ENCODE assay signal across 25 mouse cellular contexts in genomic region chr13:16738313-16738712, GRCm38 (mm10).
DNase-seq lines count a peak whose midpoint lies in the region; ATAC-seq and TF ChIP-seq lines count a peak whose summit lies in the region.
"Had no signal": no experiment of that assay in that cellular context is flagged by ENCODE, and none has a peak within 500 bp of the region (broad histone marks: within the 10 kb centered on the region; RNA-seq: fewer than 3 reads in every experiment).

No protein-coding gene starts in this region.

- CTCF ChIA-PET in Patski (lab: Charles Lee) = interaction anchor here (2.1 kb wide), 1 partner anchor 13 kb away, joined by 5 read pairs; no protein-coding TSS in a partner anchor

- in situ Hi-C loops in Patski (cut with MboI; ENCODE audit: low pct_unique_long_range_greater_than_20kb) = no loop called here

- H3K27me3 ChIP-seq in Patski = no peaks in the 10 kb centered on the region
- H3K27me3 ChIP-seq in myocyte (ENCODE audit: control insufficient read depth, insufficient read depth, insufficient read length) = no peaks in the 10 kb centered on the region
- H3K27me3 ChIP-seq: embryonic facial prominence, embryonic 12.5 days; forebrain, embryonic 13.5 days; hindbrain, embryonic 12.5 days had no signal

- peak; percentile 37 for DNase-seq in adrenal gland, adult 2 months
- DNase-seq in adrenal gland, postnatal 4 days (ENCODE audit: low spot score in 2 of 2) = no peak
- peak; percentile 45 for DNase-seq in right cerebral cortex, adult 18-20 months
- no peak for DNase-seq in right cerebral cortex, postnatal 36 days (ENCODE audit: low spot score in 2 of 2)
- peak; percentile 28 for DNase-seq in Patski (ENCODE audit: low read depth, low spot score)
- DNase-seq in embryo, embryonic 9.5 days (ENCODE audit: extremely low spot score) = no peak
- DNase-seq: adrenal gland, postnatal 25 days; cerebellum, adult 11 months; cerebellum, adult 8-10 months; cerebellum, postnatal 14 days; embryo, embryonic 11 days; gastrocnemius, postnatal 10 days; heart, adult 18-20 months; heart, postnatal 10 days; heart, postnatal 4 days; kidney, adult 18-20 months had no signal

- H3K4me2 ChIP-seq in myocyte (ENCODE audit: low read depth) = peak overlapping the region; percentile 16
- H3K4me2 ChIP-seq: embryonic facial prominence, embryonic 12.5 days; forebrain, embryonic 13.5 days; hindbrain, embryonic 12.5 days had no signal

- TF ChIP-seq CTCF in Patski (IDR thresholded peaks at IDR 0.05) = no peak

- POLR2A ChIA-PET in Patski (lab: Charles Lee) = no interaction called here

- no peaks in the 10 kb centered on the region for H3K79me2 ChIP-seq in myocyte (ENCODE audit: control insufficient read depth, insufficient read depth)

- no peak overlapping the region for H3K4me3 ChIP-seq in myocyte
- H3K4me3 ChIP-seq: embryonic facial prominence, embryonic 12.5 days; forebrain, embryonic 13.5 days; heart, embryonic 10.5 days; hindbrain, embryonic 12.5 days had no signal

- H3K36me3 ChIP-seq in myocyte (ENCODE audit: control insufficient read depth, insufficient read depth) = no peaks in the 10 kb centered on the region
- H3K36me3 ChIP-seq: embryonic facial prominence, embryonic 12.5 days; heart, embryonic 10.5 days; hindbrain, embryonic 12.5 days had no signal

- no peak overlapping the region for H3ac ChIP-seq in myocyte (ENCODE audit: control insufficient read depth, insufficient read length)

- ATAC-seq in Patski = peak; percentile 77
- no peak for ATAC-seq in CD4-positive, CD25-positive, alpha-beta regulatory T cell, adult 4 months
- ATAC-seq: activated CD4-positive, CD25-positive, alpha-beta regulatory T cell, adult 4 months; forebrain, embryonic 13.5 days; hindbrain, embryonic 16.5 days; inflammation-experienced regulatory T-cells, adult 6 months had no signal

- TF ChIP-seq POLR2A in myocyte (IDR thresholded peaks at IDR 0.05; ENCODE audit: insufficient read length, low read depth) = no peak

TF ChIP-seq in myocyte, 11 proteins besides CTCF, POLR2A, EP300 and RAD21:
- no peak for TF ChIP-seq TCF12 (IDR thresholded peaks at IDR 0.05; ENCODE audit: insufficient read depth, poor library complexity, severe bottlenecking)
- no peak for TF ChIP-seq MAX (IDR thresholded peaks at IDR 0.05; ENCODE audit: low read depth)
- no peak for TF ChIP-seq REST (IDR thresholded peaks at IDR 0.05; ENCODE audit: insufficient read depth, insufficient read length)
- TF ChIP-seq USF1 (IDR thresholded peaks at IDR 0.05; ENCODE audit: low read depth) = no peak
- no peak for TF ChIP-seq MYOG (IDR thresholded peaks at IDR 0.05; ENCODE audit: control insufficient read depth in 1 of 3, insufficient read depth in 1 of 3, insufficient read length in 2 of 3, low read depth in 2 of 3)
- no peak for TF ChIP-seq POLR2AphosphoS2 (IDR thresholded peaks at IDR 0.05; ENCODE audit: insufficient read length, low read depth)
- no peak for TF ChIP-seq CEBPB (IDR thresholded peaks at IDR 0.05; ENCODE audit: insufficient read depth, poor library complexity, severe bottlenecking)
- no peak for TF ChIP-seq E2F4 (IDR thresholded peaks at IDR 0.05; ENCODE audit: insufficient read depth)
- no peak for TF ChIP-seq MYOD1 (IDR thresholded peaks at IDR 0.05; ENCODE audit: control insufficient read depth in 1 of 3, insufficient read length in 2 of 3, low read depth in 2 of 3)
- no peak for TF ChIP-seq SRF (IDR thresholded peaks at IDR 0.05; ENCODE audit: control insufficient read depth, insufficient read length, low read depth)
- TF ChIP-seq TCF3 (IDR thresholded peaks at IDR 0.05; ENCODE audit: insufficient read length, low read depth) = no peak

Comparison
In these comparisons a context has a peak if more than half of its experiments do, and no peak if none do; other contexts are left out.
1. DNase-seq: peak in adrenal gland, adult 2 months (single experiment), right cerebral cortex, adult 18-20 months (single experiment) and Patski (single experiment); none in adrenal gland, postnatal 4 days (0 of 2), right cerebral cortex, postnatal 36 days (0 of 2) and embryo, embryonic 9.5 days (single experiment).